Mouse (Mus musculus) bone marrow, adult 2 months (tissue): ENCODE measurements around the gene Atn1.

Experiments used
- CTCF ChIP-seq: fragments of 200-500 bp; IDR thresholded peaks from 2 replicates; pipeline ENCODE4 v1.5.1; 2011; ENCODE audit warnings: low read length, control low read depth; ENCODE audit not compliant: control insufficient read depth, insufficient read depth
- POLR2A ChIP-seq: fragments of 200-500 bp; IDR thresholded peaks from 2 replicates; pipeline ENCODE4 v1.6.1; 2011; ENCODE audit warnings: low read depth, mild to moderate bottlenecking, control low read depth, low read length, borderline replicate concordance; ENCODE audit not compliant: control insufficient read depth

- TF ChIP-seq POLR2A (no peak), CTCF (no peak)
Observed at GRCm38 (mm10) chr6:124719354-124719978, 36.9 kb downstream of the Atn1 start.
